Mouse (Mus musculus): ENCODE measurements around the gene Zbtb39.
"Not testable (repeated sequence)": the region's sequence is repeated elsewhere in the genome, so short reads cannot be mapped to it uniquely, and the experiment has no call there.

Zbtb39 gene

DNA sequence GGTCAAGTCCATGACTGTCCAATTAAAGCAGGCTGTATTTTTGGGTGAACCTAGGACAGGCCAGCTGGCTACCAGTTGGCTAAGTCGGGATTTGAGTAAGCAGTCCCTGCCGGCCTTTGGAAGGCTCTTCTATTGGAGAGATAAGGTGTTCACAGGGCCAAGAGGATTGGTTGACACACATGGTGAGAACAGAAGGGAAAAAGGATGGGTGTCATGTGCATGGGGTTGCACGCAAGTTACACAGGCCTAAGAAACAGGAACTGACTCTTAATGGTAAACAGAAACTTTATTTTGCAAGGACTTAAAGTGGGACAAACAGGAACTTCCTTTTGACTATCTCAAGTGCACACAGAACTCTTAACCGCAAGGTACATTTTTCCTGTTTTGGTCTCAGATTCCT lies 2.4 kb upstream of the Zbtb39 start:
- in situ Hi-C loops (cut with MboI, MseI) = no loop called here

DNA sequence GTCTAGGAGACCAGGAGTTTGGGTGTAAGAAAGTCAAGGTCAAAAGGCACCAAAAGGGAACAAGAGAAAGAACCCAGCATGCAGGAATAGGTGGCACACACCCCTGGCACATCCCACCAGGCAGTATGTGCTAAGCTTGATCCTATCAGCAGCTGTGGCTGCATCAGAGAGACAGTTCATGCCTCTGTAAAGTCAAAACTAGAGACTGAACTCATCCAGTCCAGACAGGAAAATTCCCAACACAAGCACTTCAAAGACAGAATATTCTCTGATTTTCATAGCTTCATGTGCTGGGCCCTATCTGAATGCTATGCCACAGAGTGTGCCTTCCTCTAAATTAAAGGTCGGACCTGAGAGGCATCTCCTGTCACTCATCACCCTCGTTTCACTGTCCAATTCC lies 1.8 kb upstream of the Zbtb39 start:
- in situ Hi-C loops (cut with MboI, MseI) = no loop called here

DNA sequence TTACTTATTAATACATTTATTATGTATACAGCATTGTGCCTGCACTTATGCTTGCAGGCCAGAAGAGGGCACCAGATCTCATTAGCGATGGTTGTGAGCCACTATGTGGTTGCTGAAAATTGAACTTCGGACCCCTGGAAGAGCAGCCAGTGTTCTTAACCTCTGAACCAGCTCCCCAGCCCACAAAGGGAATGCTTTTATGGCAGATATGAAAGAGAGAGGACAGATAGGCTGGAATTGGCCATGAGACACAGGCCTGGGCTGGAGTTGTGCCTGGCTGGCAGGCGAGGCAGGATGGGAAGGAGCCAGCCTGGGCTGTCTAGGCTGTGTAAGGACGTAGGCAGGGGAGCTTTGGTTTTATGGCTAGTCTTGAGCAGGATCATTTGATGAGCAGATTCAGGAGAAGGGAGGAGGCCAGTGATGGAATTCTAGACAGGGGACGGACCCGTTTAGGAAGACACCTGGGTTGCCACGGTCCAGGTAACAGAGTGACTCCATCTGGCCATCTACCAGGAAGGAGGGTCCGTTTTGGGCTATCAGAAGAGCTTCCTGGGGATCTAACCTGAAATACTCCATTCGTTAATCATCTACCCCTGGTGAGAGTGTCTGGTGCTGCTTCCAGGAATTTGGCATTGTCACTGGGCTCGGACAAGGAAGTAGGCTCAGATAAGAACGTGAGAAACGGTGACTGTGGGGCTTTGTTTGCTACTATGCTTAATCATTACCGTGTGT lies 1.0 kb upstream of the Zbtb39 start:
- in situ Hi-C loops (cut with MboI, MseI) = no loop called here

DNA sequence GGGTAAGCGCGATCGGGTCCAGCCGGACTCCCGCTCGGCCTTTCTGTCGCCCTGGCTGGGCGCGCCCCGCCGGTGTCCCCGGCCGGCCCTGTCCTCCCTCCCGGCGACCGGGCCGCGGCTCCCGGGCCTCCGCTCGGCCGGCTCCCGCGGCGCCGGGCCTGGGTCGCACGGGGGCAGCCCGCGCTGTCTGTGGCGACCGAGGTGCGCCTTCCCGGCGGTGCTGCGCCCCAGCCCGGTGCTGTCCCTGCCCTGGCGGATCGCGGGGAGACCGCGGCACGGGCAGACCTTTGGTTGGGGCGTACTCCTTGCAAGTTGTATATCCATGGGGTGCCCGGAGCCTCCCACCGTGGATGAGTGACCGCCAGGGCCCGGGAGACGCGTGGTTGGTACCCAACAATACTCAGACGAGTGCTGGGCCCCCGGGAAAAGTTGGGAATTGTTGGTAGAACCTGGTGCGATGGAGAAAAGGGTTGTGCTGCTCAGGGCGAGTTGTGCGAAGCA lies 373 bp downstream of the Zbtb39 start:
- in situ Hi-C loops (cut with MboI, MseI) = no loop called here

DNA sequence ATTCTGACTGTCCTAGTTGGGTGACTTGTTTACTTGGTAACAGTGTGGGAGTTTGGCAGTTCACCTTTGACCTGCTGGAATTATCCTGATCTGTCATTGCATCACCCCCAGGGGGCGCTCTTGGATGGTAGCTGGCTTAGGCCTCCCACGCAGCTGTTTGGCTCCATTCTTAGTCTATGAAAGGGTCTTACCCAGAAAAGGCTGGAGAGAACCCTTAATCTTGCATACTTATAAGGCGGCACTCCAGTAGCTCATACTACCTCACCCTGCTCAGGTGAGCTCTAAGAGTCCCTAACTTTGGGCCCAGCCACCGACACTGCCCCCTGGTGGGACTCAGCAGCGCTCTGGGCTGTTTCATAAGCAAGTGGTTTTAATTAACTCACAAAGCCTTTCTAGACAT lies 5.3 kb downstream of the Zbtb39 start:
- in situ Hi-C loops (cut with MboI, MseI) = no loop called here

DNA sequence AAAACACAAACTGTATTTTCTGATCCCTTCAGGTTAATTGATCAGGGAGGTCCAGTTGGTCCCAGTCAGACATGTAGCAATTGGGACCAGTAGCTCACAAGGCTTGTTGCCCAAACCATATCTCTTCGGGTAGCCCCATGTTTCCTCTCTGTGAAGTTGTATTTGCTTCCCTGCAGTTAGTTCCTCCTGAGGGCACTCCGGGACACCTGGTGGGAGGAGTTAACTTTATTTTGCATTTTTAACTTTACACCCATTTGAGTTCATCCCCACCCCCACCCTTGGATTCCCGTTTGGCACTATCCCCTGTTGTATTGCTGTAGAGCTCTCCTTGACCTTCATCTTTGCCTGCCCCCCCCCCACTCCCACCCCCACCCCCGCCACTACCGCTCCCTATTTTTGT lies 6.5 kb downstream of the Zbtb39 start:
- in situ Hi-C loops (cut with MboI, MseI) = no loop called here

DNA sequence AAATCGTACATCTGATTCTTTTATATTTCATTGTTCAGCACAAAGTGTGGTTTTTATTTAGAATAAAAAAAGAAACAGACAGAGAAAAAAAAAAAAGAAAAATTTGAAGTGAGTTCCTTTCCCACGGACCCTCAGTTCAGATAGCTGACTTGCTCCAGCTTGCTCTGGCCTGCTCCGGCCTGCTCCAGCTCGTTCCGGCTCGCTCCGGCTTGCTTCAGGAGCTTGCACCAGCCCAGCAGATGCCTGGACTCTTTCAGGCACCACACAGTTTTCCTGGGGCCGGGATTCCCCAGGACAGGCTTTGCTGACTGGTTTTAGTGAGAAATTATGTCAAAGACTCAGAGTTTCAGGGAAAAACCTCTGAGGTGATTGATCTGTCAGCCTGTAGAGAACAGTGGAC lies 7.9 kb downstream of the Zbtb39 start:
- in situ Hi-C loops (cut with MboI, MseI) = no loop called here

DNA sequence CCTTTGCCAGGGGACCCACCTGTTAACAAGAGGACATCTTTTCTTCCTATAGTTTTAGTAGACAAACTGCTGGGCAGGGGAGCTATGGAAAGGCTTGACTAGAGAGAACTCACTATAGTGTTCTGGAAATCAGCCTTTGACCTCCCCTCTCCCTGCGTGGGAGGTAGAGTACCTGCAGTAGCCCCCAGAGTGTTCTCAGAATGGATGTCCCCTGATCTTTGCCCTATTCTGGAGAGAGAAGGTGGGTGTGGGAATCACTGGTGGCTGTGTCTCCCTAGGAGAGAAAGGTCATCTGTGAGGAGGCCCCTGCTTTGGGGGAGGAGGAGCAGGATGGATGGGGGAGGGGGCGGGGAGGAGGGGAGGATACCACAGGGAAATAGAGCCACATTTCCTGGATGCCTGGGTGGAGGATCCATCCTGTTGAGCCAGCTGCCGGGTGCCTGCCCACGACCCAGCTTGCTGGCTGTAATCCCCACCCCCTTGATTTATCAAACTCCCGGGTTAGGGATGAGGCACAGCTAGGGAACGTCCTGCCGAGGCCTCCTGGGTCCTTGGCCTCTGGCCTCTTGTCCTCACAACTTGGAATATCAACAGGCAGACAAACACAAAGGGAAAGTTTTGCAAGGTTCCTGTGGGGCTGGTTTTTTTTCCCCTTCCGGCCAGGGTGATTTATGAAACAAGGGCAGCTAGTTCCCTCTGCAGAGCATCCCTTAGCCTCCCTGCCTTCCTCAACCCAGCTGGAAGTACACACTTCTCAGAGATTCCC lies 9.7 kb downstream of the Zbtb39 start:
- in situ Hi-C loops (cut with MboI, MseI) = no loop called here

DNA sequence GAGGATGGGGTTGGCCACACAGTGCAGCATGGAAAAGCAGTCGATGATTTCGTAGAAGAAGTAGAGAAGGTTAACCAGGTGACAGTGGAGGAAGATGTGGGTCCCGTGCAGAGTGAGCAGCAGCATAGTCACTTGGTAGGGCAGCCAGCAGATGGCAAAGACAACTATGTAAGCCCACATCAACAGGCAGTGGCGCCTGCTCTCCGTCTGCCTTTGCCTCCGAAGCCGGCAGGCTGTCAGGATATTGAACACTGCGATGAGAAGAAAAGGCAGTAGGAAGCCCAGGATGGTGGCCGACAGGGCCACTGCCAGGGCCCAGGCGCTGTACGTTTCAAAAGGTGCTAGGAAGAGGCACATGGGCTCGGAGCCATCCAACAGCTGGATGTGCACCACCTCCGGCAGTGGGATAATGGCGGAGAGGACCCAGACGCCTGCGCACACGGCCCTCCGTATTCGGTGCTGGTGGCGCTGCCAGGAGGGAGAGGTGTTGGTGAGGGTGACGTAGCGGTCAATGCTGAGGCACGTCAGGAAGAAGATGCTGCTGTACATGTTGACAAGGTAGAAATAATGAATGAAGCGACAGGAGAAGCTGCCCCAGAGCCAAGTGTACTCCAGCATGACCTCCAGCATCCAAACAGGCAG lies 10.9 kb downstream of the Zbtb39 start:
- in situ Hi-C loops (cut with MboI, MseI) = no loop called here

DNA sequence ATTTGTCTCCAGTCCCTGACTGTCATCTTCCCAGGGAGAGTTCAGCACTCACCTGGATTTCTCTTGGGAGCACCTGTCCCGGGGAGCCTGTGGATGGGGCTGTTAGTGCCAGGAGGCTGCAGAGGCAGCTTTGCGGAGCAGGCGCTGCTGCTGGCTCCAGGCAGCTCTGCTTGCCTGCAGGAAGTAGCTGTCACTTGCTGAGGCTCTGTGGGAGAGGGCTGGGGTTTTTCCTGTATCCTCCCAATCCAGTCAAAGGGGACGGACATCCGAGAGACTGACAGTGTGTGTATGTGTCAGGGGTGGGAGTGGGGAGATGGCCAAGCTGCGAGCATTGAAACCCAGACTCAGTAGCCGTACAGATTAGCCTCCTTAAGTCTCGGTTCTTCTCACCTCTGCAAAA lies 12.2 kb downstream of the Zbtb39 start, which contains the start of gene Gpr182:
TSS of gene Gpr182 (minus strand) at position 185 of the 400 bp plus-strand sequence.
- in situ Hi-C loops (cut with MboI, MseI) = no loop called here

DNA sequence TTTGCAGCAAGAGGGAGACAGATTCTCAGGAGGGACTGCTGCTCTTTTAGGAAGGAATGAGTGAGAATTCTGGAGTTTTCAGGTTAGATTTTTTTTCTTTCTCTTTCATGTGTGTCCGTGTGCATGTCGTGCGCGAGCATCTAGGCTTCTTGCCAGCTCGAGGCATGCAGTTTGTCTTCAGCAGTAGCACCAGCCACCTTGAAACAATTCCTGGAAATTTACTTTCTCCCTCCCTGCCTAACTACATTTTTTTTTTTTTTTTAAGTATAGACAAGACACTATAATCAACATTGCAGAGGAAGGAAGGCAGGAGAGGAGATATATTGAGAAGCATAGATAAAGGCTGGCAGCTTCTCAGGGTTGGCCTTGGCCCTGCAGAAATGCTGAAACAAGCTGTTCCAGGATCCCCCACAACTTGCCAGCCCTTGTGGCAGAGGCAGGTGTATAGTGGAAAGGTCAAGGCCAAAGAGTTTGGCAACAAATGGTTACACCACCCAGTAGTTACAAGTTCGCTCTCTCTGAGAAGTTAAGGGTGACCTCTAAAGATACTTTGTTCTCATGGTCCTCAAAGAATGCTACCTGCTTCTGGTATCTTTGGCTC lies 15.3 kb downstream of the Zbtb39 start:
- in situ Hi-C loops (cut with MboI, MseI) = no loop called here

DNA sequence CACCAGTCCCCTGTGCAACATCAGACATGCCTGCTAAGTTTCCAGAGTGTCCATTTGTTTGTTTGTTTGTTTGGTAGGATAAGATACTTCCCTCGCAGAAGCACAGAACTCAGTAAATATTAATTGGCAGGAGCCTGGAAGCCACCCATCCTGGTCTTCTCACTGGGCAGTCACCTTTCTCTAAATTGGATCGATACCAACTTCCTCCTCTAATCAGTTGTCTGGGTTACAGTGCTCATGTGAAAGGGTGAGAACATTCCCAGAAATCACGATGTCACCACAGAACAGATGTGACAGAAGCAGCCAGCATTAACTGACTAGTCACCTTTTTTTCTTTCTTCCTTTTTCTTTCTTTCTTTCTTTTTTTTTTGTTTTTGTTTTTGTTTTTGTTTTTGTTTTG lies 15.9 kb downstream of the Zbtb39 start:
- in situ Hi-C loops (cut with MboI, MseI) = no loop called here

DNA sequence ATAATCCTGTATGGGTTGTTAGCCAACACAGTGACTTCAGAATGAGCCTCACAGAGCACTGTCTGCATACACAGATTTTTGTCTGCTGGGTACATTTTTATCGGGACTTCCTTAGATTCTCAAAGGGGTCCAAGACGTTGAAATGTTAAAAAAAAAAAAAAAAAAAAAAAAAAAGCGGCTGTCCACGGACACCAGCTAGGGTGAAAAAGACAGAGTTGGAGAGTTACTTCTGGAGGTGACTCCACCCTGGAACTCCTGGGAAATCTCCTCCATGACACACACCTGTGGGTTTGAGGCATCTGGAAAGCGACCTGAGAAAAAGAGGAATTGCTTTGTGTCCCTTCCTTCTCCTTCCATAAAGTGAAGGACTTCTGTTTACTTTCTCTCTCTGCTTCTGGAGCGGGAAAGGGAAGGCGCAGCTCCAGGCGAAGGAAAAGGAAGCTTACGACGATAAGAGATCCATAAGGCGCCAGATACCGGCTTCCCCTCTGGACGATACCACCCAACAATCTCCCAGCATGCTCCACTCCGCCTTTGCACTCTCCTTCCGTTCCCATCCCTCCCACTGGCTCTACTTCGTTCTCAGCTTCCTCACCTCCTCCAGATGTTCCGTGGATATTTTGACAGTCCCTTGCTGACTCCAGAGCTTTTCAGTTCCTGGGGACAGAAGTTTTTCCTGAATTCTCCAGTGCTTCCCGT lies 16.6 kb downstream of the Zbtb39 start:
- in situ Hi-C loops (cut with MboI, MseI) = no loop called here

DNA sequence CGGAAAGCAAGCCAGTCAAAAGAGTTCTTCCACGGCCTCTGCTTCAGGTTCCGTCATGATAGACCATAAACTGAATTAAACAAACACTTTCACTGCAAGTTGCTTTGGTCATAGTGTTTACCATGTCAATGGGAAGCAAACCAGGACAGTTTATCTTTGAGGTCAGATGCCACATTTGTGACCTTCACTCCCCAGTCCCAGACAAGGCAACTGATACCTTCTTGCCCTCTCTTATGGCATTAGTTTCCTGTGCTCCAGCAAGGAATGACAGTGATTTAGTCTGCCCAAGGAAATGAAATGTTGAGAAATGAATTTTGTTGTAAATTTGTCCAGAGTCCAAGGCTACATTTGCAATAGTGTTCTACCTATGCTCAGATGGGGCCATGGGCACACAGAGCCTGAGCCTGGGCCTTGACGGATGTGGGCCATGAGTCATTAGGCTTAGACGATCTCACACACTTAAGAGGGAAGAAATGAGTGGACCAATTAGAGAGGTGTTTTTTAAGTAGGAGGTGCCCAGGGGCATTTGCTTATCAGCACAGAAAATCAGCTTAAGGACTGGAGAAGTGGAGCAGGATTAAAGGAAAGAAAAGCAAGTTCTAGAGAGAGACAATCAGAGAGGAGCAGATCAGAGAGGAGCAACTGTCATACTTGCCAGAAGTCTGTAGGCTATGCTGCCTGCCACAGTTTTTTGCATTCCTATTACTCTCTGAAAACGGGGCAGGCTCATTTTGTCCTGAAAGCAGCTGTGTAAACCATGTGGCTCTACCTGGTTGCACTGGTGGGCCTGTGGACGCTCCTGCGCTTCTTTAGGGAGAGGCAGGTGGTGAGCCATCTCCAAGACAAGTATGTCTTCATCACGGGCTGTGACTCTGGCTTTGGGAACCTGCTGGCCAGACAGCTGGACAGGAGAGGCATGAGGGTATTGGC lies 20.1 kb downstream of the Zbtb39 start, which contains the start of the genes Rdh1 and Rdh16f1:
TSS of gene Rdh1 (plus strand) at position 541 of the 930 bp plus-strand sequence.
TSS of gene Rdh16f1 (plus strand) at position 607 of the 930 bp plus-strand sequence.
- in situ Hi-C loops (cut with MboI, MseI) = no loop called here

DNA sequence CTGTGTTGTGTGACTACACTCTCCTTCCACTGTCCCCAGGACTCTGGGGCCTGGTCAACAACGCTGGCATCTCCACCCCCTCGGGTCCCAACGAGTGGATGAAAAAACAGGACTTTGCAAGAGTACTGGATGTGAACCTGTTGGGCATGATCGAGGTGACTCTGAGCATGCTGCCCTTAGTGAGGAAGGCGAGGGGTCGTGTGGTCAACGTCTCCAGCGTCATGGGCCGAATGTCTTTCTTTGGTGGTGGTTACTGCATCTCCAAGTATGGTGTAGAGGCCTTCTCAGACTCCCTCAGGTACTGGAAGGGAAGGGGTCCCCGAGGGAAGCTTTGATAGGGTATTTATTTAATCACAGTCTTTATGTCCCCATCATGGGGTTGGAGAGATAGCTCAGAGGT lies 23.6 kb downstream of the Zbtb39 start:
- in situ Hi-C loops (cut with MboI, MseI) = not testable (repeated sequence)

DNA sequence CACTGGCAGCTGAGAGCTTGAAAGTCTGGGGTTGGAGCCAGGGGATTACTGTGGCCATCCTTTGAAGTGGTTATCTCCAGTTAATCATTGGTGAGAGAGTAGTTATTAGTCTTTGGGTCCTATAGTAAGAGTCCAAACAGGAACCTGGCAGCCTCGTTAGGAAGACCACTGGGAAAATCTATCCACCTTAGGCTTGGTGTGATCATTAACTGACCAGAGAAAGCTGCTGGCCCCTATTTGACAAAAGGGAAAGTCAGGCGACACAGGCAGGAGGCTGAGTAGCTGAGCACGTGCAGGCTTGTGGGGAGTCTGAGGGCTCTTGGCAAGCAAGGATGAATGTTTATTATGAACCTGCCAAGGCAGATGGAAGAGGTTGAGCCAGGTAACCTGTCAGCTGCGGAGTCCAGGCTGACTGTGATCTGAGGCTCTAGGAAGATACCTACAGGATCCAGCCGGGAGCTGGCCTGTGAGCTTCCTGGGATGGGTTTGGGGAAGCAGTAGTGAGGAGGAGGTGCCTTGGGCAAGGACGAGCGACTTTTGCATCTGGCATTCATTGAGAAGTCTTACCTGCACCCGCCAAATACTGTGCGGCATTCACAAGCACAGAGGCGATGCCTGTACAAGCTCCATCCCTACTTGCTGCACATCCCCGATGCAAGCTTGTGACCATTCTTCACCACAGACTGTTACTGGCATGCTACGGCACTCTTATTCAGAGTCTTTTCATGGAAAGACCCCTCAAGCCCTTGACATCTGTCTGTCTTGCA lies 24.8 kb downstream of the Zbtb39 start:
- in situ Hi-C loops (cut with MboI, MseI) = no loop called here

DNA sequence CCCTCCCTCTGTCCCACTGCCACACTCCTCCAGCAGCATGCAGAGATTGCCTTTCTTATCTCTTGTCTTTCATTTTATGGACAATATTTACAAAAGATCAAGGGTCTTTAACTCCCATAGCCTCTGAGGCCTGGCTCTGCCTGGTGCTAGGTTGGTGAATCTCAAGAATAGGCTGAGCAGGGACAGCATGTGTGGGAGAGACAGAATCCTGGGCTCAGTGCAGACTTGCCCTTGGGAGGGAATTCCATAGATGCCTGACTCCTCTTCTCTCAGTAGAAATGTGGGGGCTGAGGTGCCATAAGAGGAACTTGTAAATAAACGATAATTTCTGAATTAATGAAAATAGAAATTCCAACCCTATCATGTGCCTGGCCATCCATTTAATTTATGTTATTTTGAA lies 27.2 kb downstream of the Zbtb39 start:
- in situ Hi-C loops (cut with MboI, MseI) = no loop called here

DNA sequence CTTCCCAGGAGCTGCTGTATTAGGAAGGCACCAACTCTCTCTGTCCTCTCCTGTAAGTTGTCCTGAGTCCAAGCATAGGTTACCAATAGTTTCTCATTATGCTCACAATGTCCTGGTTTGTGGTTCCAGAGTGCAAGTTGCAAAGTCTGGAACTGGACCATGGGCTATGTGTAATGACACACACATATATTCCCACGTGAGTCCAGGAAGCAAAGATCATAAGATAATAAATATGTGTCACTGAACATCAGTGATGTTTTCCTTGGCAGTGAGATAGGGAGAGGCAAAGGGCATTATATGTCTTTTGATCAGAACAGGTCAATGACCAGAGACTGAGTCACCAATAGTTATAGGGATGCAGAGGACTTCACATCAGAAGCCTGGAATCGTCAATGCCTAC lies 36.7 kb downstream of the Zbtb39 start, which contains the start of gene Rdh9:
TSS of gene Rdh9 (plus strand) at position 376 of the 400 bp plus-strand sequence.
- in situ Hi-C loops (cut with MboI, MseI) = no loop called here

DNA sequence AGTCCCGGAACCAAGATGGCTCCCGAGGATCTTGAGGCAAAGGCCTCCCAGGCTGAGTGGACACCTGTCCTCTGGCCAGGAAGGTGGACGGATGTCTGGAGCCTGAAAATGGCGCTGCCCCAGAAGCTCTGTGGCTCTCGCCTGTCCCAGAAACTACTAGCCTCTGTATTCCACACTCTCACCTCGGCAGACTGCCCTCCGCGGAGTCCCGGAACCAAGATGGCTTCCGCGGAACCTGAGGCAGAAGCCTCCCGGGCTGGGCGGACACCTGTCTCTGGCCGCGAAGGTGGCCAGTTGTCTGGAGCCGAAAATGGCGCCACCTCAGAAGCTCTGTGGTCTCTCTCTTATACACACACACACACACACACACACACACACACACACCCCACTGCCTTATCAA lies 43.0 kb downstream of the Zbtb39 start:
- in situ Hi-C loops (cut with MboI, MseI) = not testable (repeated sequence)
